Mouse (Mus musculus) embryonic fibroblast, embryonic 13.5 days (primary cell): Measurements from ENCODE around the gene Dazl.

ENCODE experiments used
- CTCF ChIP-seq: IDR thresholded peaks from 2 replicates; pipeline ENCODE4 v1.5.1; 2011; ENCODE audit warnings: mild to moderate bottlenecking, control low read depth, low read length, moderate library complexity, borderline replicate concordance; ENCODE audit not compliant: insufficient read depth
- POLR2A ChIP-seq: IDR thresholded peaks from 2 replicates; pipeline ENCODE4 v1.6.1; 2011; ENCODE audit warnings: low read depth, mild to moderate bottlenecking, control low read depth, low read length, moderate library complexity

- TF ChIP-seq POLR2A (no peak), CTCF (no peak)
Measured at GRCm38 (mm10) chr17:50302867-50303266, 9.4 kb upstream of the Dazl start.
